Mouse (Mus musculus) cerebellum, adult 8-10 months (tissue): ENCODE data around the gene Tnfrsf1b.

Source experiments
- DNase-seq: peaks from one replicate; pipeline ENCODE4 v3.0.0; 2022

The Tnfrsf1b gene

GRCm38 (mm10) chr4:145217837-145218236 is 28.8 kb downstream of the Tnfrsf1b start:
- DNase-seq = no peak

- no peak for DNase-seq
Observed at GRCm38 (mm10) chr4:145217046-145217445, 29.6 kb downstream of the Tnfrsf1b start.

DNA sequence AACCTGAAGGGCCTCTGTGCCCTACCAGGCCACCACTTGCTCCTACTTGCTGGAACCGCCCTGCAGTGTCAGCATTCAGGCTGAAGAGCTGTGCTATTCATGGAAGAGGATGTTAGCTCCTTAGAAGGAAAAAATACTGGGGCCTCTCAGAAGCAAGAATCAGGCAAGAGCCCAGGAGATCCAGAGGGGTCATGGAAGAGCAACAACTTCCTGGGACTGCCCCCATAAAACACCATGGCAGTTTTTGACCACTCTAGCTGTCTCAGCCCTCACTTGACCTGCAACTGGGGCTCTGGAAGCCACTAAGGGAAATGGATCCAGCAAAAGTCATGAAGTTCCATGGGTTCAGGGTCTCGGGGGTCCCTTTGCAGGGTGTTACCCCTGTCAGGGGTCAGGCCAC is 31.3 kb downstream of the Tnfrsf1b start:
- no peak for DNase-seq

DNA sequence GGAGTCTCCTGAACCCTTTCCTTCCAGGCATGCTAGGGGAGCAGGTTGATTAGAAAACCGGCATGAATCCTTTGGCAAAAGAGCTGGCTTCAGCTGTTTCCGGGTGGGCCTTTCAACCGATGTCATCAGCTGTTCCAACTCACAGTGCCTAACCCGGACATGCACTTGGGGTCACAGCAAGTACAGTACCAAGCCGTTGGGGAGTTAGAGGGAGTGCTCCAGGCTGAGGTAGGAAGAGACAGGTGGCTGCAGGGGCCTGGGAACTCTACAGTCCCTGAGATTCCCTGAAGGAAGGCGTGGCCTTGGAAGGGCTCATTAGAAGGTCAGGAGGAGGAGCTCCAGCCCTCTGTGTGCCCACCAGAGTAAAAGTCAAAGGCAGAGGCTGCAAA is 31.9 kb downstream of the Tnfrsf1b start:
- DNase-seq = no peak

DNA sequence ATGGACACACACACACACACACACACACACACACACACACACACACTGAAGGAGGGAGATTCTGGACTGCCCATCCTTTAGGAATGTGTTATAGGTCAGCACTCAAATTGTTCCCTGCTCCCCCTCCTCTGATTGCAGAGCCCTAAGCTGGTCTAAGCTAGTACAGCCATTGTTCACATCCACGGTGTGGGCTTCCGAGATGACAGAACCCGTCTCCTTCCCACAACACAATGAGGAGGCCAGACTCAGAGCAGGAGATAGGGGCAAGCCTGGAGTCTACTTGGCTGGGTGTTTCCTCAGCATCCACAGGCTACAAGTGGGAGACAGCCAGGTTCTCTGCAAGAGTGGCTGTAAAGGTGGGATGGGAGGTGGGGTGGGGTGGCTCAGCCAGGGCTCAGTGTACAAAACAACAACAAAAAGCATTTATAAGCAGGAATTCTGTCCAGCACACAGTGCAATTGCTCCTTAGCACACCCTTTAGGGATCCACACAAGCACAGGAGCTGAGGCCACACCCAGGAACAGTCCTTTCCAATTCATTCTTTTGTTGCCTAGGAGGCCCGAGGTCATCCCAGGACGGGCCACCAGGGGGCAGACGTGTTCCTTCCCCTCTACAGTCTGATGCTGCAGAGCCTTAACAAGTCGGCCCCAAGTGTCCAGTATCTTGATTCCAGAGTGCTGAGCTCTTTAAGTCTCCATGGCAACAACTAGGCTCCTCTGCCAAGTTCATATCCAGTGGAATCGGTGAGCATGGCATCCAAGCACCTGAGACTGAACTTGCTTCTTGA is 32.5 kb downstream of the Tnfrsf1b start:
- peak; percentile 72 for DNase-seq

- no peak for DNase-seq
Observed at GRCm38 (mm10) chr4:145211076-145211475, 35.6 kb downstream of the Tnfrsf1b start.

DNA sequence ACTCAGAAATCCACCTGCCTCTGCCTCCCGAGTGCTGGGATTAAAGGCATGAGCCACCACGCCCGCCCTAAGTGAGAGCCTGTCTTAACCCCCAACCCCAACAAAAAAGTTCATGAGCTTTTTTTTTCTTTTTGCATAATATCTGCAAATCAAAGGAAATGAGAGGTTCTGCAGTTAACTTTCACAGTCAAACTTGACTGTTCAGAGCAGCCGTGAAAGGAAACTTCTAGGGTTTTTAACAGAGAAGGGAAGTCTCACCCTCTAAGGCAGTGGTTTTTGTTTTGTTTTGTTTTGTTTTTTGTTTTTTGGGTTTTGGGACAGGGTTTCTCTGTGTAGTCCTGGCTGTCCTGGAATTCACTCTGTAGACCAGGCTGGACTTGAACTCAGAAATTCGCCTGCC is 36.1 kb downstream of the Tnfrsf1b start:
- DNase-seq = no peak

GRCm38 (mm10) chr4:145209690-145210088 is 37.0 kb downstream of the Tnfrsf1b start:
- DNase-seq = no peak

DNA sequence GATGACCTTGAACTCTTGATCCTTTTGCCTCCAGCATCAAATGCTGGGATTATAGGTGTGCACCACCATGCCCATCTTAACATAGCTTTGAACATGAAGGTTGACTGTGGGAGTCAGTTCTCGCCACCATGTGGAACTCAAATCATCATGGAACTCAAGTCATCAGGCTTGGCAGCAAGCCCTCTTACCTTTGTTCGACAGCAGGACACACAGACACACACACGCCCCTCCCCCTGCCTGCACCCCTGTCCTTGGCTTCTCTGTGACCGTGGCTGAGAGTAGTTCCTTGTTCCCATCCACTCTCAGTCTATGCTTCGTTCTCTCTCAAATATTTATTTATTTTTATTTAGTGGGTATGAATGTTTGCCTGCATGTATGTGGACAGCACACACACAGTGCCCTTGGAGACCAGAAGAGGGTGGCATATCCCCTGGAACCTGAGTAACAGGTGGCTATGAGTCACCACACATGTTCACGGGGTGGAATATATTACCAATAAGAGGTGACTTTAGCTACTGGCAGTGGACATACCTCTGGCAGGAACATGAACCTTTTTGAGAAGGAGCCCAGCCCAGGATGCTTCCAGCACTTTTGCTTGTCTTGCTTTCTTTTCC is 37.5 kb downstream of the Tnfrsf1b start:
- no peak for DNase-seq

DNA sequence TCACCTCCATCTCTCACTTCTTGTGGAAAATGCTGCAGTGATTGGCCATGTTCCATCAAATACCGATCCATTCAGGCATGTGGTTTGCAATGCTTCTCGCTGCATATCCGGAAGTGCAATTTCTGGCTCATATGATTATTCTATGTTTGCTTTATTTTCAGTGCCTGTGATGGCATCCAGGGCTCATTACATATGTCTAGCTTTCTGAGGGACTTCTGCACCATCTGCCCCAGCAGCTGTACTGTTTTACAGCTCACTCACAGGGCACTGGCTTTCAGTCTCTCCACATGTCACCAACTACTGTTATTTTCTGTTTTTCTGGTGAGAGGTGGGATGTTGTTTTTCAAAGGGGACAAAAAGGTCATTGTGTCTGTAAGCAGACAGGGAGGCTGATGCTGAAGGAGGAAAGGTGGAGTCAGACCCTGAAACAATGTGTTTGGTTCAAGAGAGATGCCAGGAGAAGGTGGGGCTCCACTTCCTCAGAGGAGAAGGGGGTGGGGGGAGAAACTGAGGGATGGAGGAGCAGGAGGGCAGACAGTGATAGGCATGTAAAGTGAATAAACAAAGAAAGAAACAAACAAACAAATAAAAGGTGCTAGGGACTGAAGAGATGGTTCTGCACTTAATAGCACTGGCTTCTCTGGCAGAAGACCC is 38.8 kb downstream of the Tnfrsf1b start:
- DNase-seq = no peak

- DNase-seq = no peak
Observed at GRCm38 (mm10) chr4:145204779-145205178, 41.9 kb downstream of the Tnfrsf1b start.

DNA sequence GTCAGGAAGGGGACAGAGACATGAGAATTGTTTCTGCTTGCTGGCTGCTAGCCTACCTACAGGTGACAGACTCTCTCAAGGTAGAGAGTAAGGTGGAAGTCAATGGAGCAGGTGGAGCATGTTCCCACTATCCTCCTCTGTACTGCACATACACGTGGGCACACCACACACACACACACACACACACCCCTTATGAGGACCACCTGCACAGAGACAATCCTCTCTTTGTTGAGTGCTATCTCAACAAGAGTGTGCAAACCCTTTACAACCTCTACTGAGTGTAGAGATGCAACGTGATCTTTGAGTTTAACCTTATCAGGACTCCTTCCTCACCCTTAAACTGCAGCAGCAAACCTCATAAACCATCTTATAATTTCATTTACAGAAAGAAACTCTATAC is 43.4 kb downstream of the Tnfrsf1b start:
- DNase-seq = no peak

- DNase-seq = no peak
Observed at GRCm38 (mm10) chr4:145201424-145201823, 45.2 kb downstream of the Tnfrsf1b start.

DNA sequence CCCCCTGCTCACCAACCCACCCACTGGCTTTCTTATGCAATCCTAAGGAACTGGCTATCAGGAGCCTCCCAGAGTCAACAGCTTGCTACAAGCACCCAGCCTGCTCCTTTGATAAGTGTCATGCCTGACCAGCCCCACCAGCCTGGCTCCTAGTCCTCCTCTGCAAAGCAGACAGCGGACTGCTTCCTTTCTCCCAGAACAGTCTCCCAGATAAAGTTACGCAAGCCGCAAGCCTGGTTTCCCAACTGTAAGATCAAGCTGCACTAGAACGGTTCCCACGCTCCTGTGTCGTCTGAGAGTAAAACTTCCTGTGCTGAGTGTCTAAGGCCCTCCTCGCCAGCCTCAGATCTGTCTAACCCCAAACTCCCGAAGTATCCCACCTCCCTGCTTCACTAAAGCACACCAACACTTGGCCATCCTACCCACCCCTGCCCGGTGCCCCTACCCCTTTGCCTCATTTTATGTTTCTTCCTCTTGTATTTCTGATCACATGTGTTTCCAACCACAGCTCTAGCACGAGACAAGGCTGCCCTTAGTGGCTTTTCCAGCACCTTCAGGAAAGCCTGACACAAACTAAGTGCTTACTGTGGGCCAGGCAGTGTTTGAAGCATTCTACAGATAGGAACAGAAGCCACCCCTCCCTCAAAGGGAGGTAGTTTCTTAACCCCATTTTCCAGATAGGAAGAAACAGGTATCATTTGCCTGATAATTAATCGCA is 46.5 kb downstream of the Tnfrsf1b start:
- no peak for DNase-seq

DNA sequence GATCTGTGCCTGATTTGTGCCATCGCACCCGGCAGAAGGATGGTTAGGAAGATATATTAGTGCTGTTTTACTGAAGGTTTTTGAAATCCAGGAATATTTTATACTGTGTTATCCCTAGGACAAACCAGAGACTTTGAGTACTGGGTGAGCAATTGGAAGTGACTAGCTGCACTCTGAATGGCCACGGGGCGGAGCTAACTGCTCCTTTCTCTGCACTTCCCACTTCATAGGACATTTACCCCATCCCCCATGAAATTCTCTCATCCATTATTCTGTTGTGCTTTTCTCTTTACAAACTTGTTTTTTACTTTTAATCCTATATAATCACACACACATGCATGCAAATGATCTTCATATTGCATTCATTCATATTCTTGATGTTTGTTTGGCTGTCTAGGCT is 50.1 kb downstream of the Tnfrsf1b start:
- no peak for DNase-seq

DNA sequence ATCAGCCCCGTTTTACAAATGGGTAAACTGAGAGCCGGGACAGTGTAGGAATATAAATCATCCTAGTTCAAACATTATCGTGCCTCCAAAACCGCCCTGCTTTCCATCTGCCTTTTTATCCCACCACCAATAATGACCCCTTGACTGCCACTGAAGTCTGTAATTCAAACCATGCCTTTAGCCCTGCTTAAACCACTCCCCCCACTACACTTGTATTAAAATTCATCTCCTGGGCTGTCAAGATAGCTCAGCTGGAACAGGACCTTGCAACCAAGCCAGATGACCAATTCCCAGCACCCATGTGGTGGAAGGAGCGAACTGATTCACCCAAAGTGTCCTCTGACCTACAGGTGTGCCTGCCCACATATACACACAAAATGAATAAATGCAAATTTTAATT is 51.5 kb downstream of the Tnfrsf1b start:
- no peak for DNase-seq

GRCm38 (mm10) chr4:145194559-145195162 is 52.0 kb downstream of the Tnfrsf1b start, which contains the start of gene Vps13d:
Vps13d (minus strand) TSS chr4:145195005.
- DNase-seq = peak; percentile 88

GRCm38 (mm10) chr4:145193991-145194511 is 52.6 kb downstream of the Tnfrsf1b start:
- DNase-seq = peak; percentile 40

- DNase-seq = no peak
Observed at GRCm38 (mm10) chr4:145193406-145193805, 53.3 kb downstream of the Tnfrsf1b start.

DNA sequence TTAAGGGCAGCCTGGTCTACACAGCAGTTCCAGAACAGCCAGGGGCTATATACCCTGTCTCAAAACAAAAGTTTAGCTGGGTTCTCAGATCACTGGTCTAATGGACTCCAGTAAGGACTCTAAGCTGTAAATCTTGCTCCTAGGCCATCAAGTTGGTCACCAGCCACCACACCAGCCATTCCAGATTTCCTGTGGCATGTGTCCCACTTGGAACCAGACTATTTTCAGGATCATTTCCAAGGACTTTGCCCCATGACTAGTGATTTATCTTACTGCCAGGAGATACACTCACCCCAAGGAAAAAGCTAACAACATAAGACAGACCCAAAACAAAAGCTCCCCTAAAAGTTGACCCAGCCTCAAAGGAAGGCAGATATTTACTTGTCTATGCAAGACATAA is 54.0 kb downstream of the Tnfrsf1b start:
- DNase-seq = peak; percentile 19

DNA sequence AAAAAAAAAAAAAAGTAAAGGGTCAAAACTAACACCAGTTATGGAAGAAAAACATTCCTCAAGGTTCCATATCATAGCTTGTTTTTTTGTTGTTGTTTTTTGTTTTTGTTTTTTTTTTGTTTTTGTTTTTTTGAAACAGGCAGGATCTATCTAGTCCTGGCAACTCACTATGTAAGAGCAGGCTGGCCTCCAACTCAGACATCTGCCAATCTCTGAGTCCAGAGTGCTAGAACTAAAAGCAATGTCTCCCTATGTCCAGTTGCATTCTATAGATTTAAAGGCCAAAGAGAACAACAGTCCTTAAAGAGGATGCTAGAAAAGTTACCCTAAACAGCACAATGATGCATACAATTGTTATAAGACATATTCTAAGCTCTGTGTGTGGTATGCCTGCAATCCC is 58.1 kb downstream of the Tnfrsf1b start:
- DNase-seq = no peak

GRCm38 (mm10) chr4:145187619-145188018 is 59.1 kb downstream of the Tnfrsf1b start:
- DNase-seq = no peak
